Mouse (Mus musculus) heart, embryonic 13.5 days (tissue): Measurements from ENCODE around the gene Fam83e. TPM values are rescaled to one million over a fixed set of nuclear protein-coding genes. Genes with fewer than 3 reads are reported as not detected.

Experiments used
- ATAC-seq: fragments of 200-750 bp; cut with Nextera tagmentation; 2 replicates; pipeline ENCODE4 v1.8.0; 2017; ENCODE audit warnings: moderate TSS enrichment; ENCODE audit not compliant: insufficient number of reproducible peaks, low FRiP score, low TSS enrichment; ENCODE audit errors: extremely low read depth
- H3K27ac ChIP-seq: fragments of 300-500 bp; sonication (generic); replicated peaks from 2 replicates; pipeline ENCODE4 v1.5.1; 2015; ENCODE audit warnings: moderate library complexity, mild to moderate bottlenecking, inconsistent platforms
- H3K27me3 ChIP-seq: fragments of 300-500 bp; sonication (generic); replicated peaks from 2 replicates; pipeline ENCODE4 v1.6.1; 2015; ENCODE audit warnings: mild to moderate bottlenecking, inconsistent platforms
- H3K36me3 ChIP-seq: fragments of 300-500 bp; sonication (generic); 2 replicates; pipeline ENCODE4 v1.6.1; 2015; ENCODE audit warnings: mild to moderate bottlenecking, inconsistent platforms
- H3K4me1 ChIP-seq: fragments of 300-500 bp; sonication (generic); 2 replicates; pipeline ENCODE4 v1.6.1; 2015; ENCODE audit warnings: inconsistent platforms
- H3K4me2 ChIP-seq: fragments of 300-500 bp; sonication (generic); 2 replicates; pipeline ENCODE4 v1.6.1; 2015; ENCODE audit warnings: inconsistent platforms, mild to moderate bottlenecking, moderate library complexity
- H3K4me3 ChIP-seq: fragments of 300-500 bp; sonication (generic); 2 replicates; pipeline ENCODE4 v1.5.1; 2015; ENCODE audit warnings: moderate library complexity, mild to moderate bottlenecking, inconsistent platforms
- H3K9ac ChIP-seq: fragments of 300-500 bp; sonication (generic); 2 replicates; pipeline ENCODE4 v1.6.1; 2015; ENCODE audit warnings: inconsistent platforms, mild to moderate bottlenecking, moderate library complexity
- H3K9me3 ChIP-seq: fragments of 300-500 bp; sonication (generic); 2 replicates; pipeline ENCODE4 v1.6.1; 2016; ENCODE audit warnings: inconsistent platforms
- WGBS: fragments of 180-500 bp; shearing (Covaris S2); methylation state at CpG from one replicate; pipeline ENCODE4 v1.1.7; 2015; ENCODE audit warnings: mixed read lengths; 5-methylcytosine and 5-hydroxymethylcytosine counted together
- polyA plus RNA-seq: library from polyadenylated mRNA; unstranded; fragments of >200 nt; fragmentation: Nextera tagmentation; extraction: Ambion mirVana; gene quantifications from 2 replicates; pipeline ENCODE4 v1.2.1, GENCODE M21; 2015

Gene Fam83e
- polyA plus RNA-seq, 1 experiment from 2014 or later = 0.20 TPM

DNA sequence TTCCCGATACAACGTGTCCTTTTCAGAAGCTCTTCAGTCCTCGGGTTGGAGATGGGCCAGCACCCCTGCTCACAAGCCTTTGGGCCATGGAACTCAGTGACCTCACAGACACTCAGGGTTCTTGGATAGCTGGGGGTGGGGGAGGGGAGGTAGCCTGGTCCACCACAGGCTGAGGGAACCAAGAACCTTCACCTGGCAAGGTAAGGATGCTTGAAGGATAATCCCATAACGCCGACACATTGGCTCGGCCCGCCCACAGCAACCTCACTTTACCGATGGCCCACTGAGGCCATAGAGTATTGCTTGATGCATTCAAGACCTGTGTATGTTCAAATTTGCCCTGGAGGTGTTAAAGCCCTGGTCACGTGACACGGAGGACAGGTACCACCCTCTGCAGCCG is 4.7 kb downstream of the Fam83e start, which contains the start of gene Spaca4:
Gene Spaca4 (minus strand): TSS at position 101 of the 400 bp plus-strand sequence.
- H3K27me3 ChIP-seq = no peaks in the 10 kb centered on the region
- no peak within 1 kb of the TSS for H3K4me3 ChIP-seq
- peaks cover 77% of the 10 kb centered on the region for H3K36me3 ChIP-seq
- H3K9me3 ChIP-seq = no peaks in the 10 kb centered on the region
- H3K27ac ChIP-seq = no peak within 1 kb of the TSS
- no peak within 1 kb of the TSS for H3K9ac ChIP-seq
- peaks cover 10% of the 10 kb centered on the region for H3K4me1 ChIP-seq
- 89% methylated on average over 11 of the region's 11 CpGs for WGBS
- H3K4me2 ChIP-seq = no peak within 1 kb of the TSS
- ATAC-seq = no peak

DNA sequence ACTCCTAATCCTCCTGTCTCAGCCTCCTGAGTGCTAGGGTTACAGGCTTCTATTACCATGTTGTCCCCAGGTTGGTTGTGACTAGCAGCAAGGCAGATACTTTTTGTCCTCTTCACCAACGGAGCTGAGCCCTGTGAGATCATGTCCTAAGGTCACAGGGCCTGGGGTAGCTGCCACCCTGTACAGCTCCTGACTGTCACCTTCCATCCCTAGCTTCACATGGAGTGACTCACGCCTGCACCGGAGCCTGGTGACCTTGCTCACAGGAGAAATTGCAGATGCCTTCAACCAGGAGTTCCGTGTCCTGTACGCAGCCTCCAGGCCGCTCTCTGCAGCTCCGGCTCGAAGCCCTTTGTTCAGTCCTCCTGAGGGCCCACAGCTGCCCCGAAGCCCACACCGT is 5.4 kb downstream of the Fam83e start:
- no peak overlapping the region for H3K27ac ChIP-seq
- no peaks in the 10 kb centered on the region for H3K9me3 ChIP-seq
- H3K27me3 ChIP-seq = no peaks in the 10 kb centered on the region
- H3K4me2 ChIP-seq = no peak overlapping the region
- WGBS = 89% methylated on average over 10 of the region's 10 CpGs
- H3K9ac ChIP-seq = no peak overlapping the region
- H3K4me3 ChIP-seq = no peak overlapping the region
- H3K4me1 ChIP-seq = peaks cover 12% of the 10 kb centered on the region
- ATAC-seq = no peak
- peaks cover 70% of the 10 kb centered on the region for H3K36me3 ChIP-seq

DNA sequence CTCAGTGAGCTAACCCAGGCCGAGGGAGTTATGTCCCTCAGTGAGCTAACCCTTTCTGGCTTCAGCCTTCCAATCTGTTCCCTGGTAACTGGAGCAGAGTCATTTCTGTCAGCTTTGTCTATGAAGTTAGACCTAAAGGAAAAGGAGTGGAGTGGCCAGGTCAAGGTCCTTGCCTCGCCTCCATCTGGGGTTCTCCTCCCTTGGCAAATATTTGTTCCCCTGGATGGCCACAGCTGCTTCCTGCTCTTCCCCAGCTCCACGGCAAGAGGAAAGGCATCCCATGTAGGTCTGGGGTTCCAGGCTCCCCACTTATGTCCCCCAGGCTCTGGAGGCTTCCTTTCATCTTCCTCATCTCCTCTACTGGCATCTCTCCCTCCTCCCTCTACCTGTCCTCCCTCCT is 6.6 kb downstream of the Fam83e start:
- Histone ChIP-seq H3K4me3 (no peak overlapping the region), H3K4me2 (no peak overlapping the region)

DNA sequence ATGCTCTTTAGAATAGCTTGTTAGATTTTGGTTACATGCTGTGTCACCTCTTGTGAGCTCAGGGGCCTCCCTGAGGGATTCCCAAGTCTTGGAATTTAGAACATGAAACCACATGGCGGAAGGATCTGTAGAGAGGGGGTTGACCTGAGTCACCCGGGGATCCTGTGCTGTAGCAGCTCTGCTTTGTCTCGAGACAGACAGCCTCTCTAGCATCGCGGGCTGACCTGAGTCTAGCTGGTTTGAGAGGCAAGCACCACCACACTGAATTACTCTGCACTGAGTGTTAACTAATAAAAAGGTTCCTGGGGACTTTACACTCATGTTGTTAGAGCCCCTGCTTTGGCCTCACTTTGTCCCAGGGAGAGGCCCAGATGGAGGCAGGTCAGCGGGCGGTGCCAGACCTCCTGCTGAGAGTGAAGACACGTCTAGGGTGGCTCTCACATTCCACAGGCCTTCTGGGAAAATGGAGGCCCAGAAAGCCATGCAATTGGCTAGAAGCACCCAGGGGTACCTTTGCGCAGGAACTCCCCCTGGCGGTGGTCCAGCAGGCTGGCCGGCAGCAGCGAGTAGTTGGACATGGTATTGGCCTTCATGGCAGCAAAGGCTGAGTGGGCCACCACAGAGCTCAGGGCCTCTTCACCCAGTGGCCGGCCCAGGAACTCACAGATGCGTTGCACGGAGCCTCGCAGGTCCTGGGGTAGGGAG is 9.9 kb downstream of the Fam83e start:
- 17% methylated on average over 16 of the region's 16 CpGs for WGBS
- ATAC-seq = no peak
- Histone ChIP-seq H3K27ac (no peak overlapping the region), H3K36me3 (peaks cover 25% of the 10 kb centered on the region), H3K9ac (0 out of 2 replicates have a peak overlapping the region, but pooled peaks have one; percentile 16), H3K4me2 (no peak overlapping the region), H3K4me3 (no peak overlapping the region), H3K27me3 (no peaks in the 10 kb centered on the region), H3K4me1 (peaks cover 12% of the 10 kb centered on the region), H3K9me3 (no peaks in the 10 kb centered on the region)

More for the DNA sequence above, 6.6 kb downstream of the Fam83e start:
- Histone ChIP-seq H3K4me1 (peaks cover 12% of the 10 kb centered on the region), H3K9me3 (no peaks in the 10 kb centered on the region), H3K27me3 (no peaks in the 10 kb centered on the region), H3K36me3 (peaks cover 58% of the 10 kb centered on the region), H3K9ac (no peak overlapping the region), H3K27ac (no peak overlapping the region)
- 64% methylated on average over 3 of the region's 3 CpGs for WGBS
- no peak for ATAC-seq

DNA sequence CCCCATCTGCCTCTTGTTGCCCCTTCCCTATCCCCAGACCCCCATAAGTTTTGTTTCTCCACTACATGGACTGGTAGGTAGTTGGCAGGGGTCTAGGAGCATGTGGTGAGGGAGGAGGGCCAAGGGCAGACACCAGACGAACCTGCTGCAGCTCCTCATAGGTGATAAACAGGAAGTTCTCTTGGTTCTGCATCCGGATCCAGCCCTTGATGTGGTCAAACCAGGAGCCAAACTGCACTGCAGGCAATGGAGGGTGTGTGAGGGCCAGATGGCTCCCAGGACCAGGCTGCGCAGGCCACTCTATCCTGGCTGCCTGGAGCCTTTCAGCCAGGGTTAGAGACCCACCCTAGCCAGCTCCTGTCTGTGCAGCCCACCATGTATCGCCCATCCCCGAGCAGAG is 12.5 kb downstream of the Fam83e start:
- Histone ChIP-seq H3K9me3 (no peaks in the 10 kb centered on the region), H3K36me3 (peaks cover 6% of the 10 kb centered on the region; the same call in 1 of the 2 replicates), H3K9ac (no peak overlapping the region), H3K27me3 (no peaks in the 10 kb centered on the region), H3K4me3 (no peak overlapping the region), H3K4me1 (peaks cover 12% of the 10 kb centered on the region), H3K4me2 (no peak overlapping the region), H3K27ac (no peak overlapping the region)
- no peak for ATAC-seq
- 73% methylated on average over 5 of the region's 5 CpGs for WGBS

DNA sequence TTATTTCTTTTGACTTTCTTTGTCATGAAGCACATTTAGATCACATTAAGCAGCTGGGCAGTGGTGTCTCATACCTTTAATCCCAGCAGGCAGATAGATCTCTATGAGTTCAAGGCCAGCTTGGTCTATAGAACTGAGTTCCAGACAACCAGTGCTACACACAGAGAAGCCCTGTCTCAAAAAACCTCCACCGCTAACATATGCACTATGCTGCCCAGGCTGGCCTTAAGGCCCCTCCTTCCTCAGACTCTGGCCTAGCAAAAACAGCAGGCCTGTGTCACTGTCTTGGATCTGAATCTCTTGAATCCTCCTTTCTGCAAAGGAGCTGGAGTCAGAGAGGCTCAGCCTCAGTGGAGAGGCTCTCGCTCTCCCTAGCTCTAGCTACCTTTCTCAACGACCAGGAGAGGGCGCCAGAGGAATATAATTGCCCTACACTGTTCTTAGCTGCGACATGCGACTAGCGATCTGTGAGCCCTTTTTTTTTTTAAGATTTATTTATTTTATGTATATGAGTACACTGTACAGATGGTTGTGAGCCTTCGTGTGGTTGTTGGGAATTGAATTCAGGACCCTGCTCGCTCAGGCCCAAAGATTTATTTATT is 18.3 kb downstream of the Fam83e start:
- H3K36me3 ChIP-seq = no peaks in the 10 kb centered on the region
- WGBS = 9% methylated on average over 9 of the region's 9 CpGs
- peaks cover 10% of the 10 kb centered on the region; the same call in 1 of the 2 replicates for H3K4me1 ChIP-seq
- peaks cover 14% of the 10 kb centered on the region for H3K27me3 ChIP-seq
- H3K27ac ChIP-seq = no peak overlapping the region
- H3K9me3 ChIP-seq = no peaks in the 10 kb centered on the region
- no peak overlapping the region for H3K4me2 ChIP-seq
- ATAC-seq = no peak
- no peak overlapping the region for H3K4me3 ChIP-seq
- no peak overlapping the region for H3K9ac ChIP-seq

DNA sequence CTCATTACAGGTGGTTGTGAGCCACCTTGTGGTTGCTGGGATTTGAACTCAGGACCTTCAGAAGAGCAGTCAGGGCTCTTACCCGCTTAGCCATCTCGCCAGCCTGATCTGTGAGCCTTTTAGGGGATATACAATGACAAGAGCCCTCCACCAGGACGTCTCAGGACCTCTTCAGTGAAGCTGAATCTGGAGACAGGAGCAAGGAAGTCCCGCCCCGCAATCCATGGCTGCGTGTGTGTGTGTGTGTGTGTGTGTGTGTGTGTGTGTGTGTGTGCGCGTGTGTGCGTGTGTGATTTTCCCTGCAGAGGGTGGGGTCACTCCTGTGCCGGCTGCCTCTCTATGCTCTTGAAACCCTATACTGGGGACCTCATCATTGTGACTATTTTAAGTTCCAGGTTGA is 18.8 kb downstream of the Fam83e start:
- Histone ChIP-seq H3K4me1 (peaks cover 10% of the 10 kb centered on the region; the same call in 1 of the 2 replicates), H3K9me3 (no peaks in the 10 kb centered on the region), H3K4me2 (no peak overlapping the region), H3K27ac (no peak overlapping the region), H3K9ac (no peak overlapping the region), H3K4me3 (no peak overlapping the region), H3K36me3 (no peaks in the 10 kb centered on the region), H3K27me3 (peaks cover 14% of the 10 kb centered on the region)
- no peak for ATAC-seq
- WGBS = 71% methylated on average over 10 of the region's 10 CpGs

DNA sequence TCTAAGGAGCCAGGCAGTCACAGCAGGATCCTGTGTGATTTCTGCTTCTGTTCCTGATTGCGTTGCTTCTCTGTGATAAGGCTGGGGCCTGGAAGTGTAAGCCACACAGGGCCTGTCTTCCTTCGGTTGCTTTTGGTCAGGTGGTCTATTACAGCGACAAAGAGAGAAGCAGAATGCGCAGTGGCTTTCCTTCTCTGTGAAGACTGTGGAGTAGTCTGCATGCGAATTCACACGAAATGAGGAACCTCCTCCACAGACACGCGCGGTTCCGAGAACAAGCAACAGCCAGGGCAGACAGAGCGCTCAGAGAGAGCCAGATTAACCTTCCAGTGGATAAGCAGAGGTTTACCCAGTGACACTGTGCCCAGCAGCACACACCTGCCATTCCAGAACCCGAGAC is 20.3 kb downstream of the Fam83e start:
- Histone ChIP-seq H3K27ac (no peak overlapping the region), H3K36me3 (no peaks in the 10 kb centered on the region), H3K9ac (peak overlapping the region; percentile 59; the same call in 1 of the 2 replicates), H3K9me3 (no peaks in the 10 kb centered on the region), H3K4me2 (peak overlapping the region; percentile 56; the same call in 1 of the 2 replicates), H3K4me1 (peaks cover 10% of the 10 kb centered on the region; the same call in 1 of the 2 replicates), H3K27me3 (peaks cover 14% of the 10 kb centered on the region), H3K4me3 (peak overlapping the region; percentile 38; the same call in 1 of the 2 replicates)
- no peak for ATAC-seq
- WGBS = 71% methylated on average over 12 of the region's 12 CpGs

DNA sequence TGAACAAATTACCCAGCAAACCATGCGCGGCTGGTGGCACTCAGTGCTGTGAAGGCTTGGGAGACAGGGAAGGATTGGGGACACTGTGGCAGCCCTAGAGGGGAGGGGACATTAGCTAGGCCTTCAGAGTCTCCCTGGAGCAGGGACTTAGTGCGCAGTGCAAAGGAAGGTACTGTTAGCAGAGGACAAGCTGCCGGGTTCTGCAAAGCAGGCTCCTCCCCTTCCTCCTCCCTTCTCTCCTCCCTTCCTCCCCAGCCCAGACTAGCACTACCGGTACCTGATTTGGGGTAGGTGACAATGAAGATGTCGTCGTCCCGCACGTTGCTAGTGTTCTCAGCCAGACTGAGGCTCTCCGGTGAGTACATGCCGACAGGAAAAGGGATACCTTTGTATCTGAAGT is 20.8 kb downstream of the Fam83e start:
- H3K4me2 ChIP-seq = peak overlapping the region; percentile 56
- peak overlapping the region; percentile 38 for H3K4me3 ChIP-seq
- WGBS = 33% methylated on average over 11 of the region's 11 CpGs
- no peaks in the 10 kb centered on the region for H3K36me3 ChIP-seq
- peak overlapping the region; percentile 59 for H3K9ac ChIP-seq
- H3K27me3 ChIP-seq = peaks cover 14% of the 10 kb centered on the region
- no peak overlapping the region for H3K27ac ChIP-seq
- H3K4me1 ChIP-seq = peaks cover 10% of the 10 kb centered on the region; the same call in 1 of the 2 replicates
- no peak for ATAC-seq
- H3K9me3 ChIP-seq = no peaks in the 10 kb centered on the region; the same call in 1 of the 2 replicates

DNA sequence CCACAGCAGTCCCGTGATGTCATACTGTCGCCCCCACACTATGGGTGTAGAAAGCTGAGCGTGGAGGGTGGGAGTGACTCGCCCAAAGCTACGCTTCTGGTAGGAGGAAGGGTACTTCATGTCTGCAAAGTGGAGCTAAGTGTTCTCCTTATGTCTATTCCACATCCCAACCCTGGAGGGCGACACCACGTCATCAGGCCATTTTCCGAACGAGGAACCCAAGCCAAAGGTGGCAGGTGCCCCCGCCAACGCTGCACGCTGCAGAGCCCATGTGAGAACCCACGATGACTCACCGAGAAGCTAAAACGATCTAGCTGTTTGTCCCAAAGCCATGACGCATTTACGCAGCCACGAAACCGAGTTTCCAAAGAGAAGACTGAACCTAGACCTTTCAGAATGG is 21.3 kb downstream of the Fam83e start:
- peak overlapping the region; percentile 38 for H3K4me3 ChIP-seq
- WGBS = 34% methylated on average over 19 of the region's 19 CpGs
- no peak overlapping the region for H3K27ac ChIP-seq
- no peaks in the 10 kb centered on the region for H3K36me3 ChIP-seq
- peaks cover 10% of the 10 kb centered on the region; the same call in 1 of the 2 replicates for H3K4me1 ChIP-seq
- H3K9me3 ChIP-seq = no peaks in the 10 kb centered on the region; the same call in 1 of the 2 replicates
- ATAC-seq = no peak
- peak overlapping the region; percentile 59 for H3K9ac ChIP-seq
- H3K4me2 ChIP-seq = peak overlapping the region; percentile 56
- peaks cover 14% of the 10 kb centered on the region for H3K27me3 ChIP-seq

DNA sequence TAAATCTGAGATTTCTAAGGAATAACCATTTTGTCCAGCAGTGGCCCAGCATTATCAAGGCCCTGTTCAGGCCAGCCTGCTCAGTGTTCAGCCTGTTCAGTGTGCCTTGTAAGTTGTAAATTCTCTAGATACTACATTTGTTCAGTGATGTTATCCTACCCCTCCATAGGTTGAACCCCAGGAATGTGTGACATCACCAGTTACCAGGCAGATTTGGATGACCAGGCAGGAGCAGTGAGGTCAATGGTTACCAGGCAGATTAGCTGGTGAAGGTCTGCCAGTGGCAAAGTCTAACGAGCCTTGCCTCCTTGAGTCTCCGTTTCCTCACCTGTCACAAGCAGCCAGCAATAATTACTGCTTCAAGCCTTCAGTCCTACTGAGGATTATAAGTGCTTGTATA is 23.4 kb downstream of the Fam83e start:
- Histone ChIP-seq H3K4me1 (peaks cover 23% of the 10 kb centered on the region), H3K27ac (no peak overlapping the region), H3K27me3 (peaks cover 14% of the 10 kb centered on the region), H3K36me3 (no peaks in the 10 kb centered on the region), H3K4me2 (no peak overlapping the region), H3K9ac (no peak overlapping the region), H3K9me3 (no peaks in the 10 kb centered on the region; the same call in 1 of the 2 replicates), H3K4me3 (no peak overlapping the region)
- ATAC-seq = no peak
- 27% methylated on average over 2 of the region's 2 CpGs for WGBS
